Mouse (Mus musculus): ENCODE data around the gene Dpf3.

Gene Dpf3

DNA sequence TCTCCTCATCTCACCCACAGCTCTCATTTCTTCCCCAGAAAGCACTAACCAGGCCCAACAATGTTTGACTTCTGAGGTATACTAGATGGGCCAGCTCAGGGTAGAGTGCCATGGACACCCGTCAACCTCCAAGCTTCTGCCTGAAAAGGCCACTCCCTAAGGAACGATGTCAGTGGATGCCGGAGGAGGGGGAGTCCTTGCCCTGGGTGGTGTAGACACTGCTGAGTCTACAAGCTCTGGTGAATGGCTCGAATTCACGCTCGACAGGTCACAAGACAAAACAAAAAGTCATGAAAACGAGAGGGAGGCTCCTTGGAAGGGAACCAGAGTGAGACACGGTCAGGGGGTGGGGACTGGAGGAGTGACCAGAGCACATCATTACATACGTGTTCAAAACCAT, 17.4 kb downstream of the Dpf3 start:
- CTCF ChIA-PET, result no interaction called here

DNA sequence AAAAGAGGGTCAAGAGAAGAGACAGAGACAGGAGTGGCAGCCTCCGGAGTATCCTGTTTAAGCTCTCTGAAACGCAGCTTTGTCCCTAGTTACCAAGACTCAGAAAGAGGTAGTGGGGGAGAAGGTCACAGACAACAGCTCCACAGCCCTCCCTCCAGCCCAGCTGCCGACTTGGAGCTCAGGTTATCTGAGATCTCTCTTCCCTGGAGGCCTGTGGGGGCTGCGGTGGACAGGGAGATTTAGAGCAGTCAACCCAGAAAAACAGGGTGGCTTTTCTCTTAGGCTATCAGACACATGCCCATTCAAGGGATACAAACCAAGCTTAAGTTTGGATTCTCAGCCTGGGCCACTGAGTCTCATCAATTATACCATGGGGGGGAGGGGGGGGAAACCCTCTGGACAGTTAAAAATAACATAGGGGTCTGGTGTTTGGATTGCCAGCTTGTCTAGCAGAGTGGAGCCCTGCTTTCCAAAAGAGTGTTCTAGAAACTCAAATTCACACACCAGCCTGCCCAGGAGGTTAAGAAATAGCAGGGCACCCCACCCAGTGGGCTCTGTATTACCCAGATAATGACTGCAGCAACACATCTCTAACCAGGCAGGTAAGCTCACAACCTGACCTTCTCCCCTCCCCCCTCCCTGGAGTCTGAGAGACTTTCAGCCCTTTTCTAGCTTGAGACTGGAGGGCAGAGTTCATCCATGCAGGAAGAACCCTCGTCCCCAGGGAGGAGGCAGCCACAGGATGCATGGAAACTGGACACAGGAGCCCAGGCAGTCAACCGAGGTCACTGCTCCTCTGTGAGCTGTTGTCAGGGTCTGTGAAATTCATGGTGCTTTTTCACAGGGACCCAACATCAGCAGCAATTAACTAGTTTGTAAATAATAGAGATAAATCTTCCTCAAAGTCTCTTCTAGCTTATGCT, 20.7 kb downstream of the Dpf3 start:
- CTCF ChIA-PET, result interaction anchor here (0.6 kb wide), 1 partner anchor 1582 kb away, joined by 3 read pairs; no protein-coding TSS in a partner anchor

DNA sequence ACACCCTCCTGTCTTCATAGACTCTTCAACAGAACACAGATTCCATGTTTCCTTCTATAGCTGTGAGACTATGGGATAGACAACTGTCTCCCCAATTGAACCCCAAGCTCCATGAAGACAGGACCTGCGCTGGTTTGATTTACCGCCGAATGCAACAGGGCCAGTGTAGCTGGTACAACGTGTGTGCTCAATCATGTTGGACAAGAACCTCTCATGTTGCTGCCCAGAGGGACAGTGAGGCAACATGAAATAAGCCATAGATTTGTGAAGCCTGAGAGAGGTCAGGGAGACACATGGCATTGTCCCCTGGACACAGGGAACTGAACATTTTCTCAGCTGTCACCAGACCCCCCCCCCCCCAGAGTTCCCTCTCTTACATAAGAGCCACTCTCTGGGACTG, 21.5 kb downstream of the Dpf3 start:
- CTCF ChIA-PET, result no interaction called here

DNA sequence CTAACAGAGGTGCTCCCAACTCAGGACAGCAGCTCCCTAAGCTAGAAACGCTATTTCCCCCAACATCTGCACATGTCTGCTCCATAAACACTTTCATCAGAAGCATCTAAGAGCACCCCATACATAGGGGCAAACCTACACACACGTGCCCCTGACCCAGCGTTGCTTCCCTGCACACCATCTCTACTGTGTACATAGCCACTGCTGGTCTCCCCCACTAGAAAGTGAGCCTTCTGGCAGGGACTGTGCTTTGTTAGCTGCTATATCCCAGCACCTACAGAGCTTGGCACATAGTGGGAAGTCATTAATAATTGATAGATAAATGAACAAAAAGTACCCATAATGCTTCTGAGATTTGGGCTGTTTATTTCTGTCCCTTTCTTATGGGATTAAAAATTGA, 27.2 kb downstream of the Dpf3 start:
- CTCF ChIA-PET, result interaction anchor here (0.7 kb wide), 1 partner anchor 26 kb away, joined by 5 read pairs; no protein-coding TSS in a partner anchor

DNA sequence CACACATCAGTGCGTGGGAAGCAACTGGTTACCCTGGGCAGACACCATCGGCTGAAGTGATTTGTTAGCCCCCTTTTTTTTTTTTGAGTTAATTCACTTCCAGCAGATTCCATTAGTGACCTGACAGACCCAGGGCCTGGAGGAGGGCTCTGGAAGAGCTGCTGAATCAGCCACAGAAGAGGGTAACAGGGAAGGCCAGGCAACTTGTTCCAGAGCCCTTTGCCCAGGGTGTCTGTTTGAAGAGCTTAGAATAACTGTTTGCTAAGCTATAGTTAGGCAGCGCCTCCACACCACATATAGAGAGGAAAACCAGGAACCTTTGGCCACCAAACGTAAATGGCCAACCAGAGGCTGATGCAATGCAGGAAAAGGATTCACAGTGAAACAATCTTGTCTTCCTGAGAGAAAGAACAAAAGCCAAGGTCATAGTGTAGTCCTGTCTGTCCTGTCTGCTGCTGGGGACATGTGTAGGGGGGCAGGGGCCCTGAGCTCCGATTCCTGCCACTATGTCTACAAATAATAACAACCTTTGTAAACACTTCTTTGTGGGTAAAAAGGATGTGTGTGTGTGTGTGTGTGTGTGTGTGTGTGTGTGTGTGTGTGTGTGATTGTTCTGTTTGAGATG, 32.7 kb downstream of the Dpf3 start:
- CTCF ChIA-PET, result no interaction called here

DNA sequence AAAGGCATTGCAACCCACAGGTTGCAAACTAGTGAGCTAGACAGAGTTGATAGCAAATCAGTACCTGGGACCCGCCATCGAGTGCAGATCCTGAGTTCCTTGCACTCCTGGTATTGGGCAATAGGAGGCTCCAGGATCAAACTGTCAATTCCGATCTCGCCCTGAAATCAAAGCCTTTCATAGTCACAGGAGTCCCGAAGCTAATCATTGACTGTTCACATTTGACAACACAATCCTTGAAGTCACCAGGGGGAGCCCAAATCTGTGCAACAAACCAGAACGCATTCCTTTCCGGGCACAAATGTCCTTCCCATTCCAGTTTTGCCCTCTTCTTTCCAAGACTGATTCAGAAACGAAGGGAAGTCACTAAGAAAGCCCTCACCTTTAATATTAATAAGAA, 35.7 kb downstream of the Dpf3 start:
- CTCF ChIA-PET, result no interaction called here

DNA sequence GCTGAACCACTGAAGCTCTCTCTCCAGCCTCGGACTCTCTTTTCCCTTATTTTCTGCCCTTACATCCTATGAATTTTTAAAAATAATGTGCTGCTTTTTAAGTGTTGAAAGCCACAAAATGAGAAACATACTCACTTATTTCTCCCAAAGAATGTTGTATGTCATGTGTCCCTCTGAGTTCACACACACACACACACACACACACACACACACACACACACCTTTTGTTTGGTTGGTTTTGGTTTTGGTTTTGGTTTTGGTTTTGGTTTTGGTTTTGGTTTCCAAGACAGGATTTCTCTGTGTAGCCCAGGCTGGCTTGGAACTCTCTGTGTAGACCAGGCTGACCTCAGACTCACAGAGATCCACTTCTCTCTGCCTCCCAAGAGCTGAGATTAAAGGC, 37.0 kb downstream of the Dpf3 start:
- CTCF ChIA-PET, result no interaction called here

DNA sequence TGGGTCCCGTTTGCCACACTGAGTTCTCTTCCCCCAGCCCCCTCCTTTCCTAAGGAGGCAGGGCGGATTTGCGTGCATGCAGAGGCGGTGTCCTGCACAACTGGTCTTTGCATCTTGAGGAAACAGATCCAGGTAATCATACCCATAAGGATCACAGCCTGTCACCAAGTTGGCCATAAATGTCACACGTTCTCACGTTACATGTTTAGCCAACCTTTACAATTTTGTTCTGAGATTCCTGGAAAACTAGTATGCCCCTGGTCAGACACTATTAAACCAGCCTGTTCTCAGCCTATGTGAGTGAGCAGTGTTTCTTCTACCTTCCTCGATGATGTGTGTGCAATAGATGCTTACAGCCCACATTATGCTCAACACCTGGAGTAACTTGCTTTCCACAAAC, 38.3 kb downstream of the Dpf3 start:
- CTCF ChIA-PET, result no interaction called here

DNA sequence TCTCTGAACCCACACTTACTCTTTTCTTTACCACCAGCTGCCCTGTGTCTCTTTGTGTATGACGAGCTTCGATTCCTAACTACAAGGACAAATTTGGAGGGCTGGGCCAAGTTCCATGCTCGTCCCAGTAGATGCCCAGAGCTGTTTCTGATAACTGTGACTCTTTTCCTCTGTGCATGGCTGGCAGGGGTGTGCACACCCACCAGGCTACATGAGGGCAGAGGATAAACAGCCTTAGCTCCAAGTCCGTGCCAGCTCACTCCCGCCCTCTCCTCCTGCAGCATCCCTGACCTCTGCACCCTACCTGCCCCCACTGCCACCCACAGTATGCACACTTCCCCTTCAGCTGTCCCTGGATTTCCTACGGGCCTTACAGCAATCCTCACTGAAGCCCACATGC, 41.9 kb downstream of the Dpf3 start:
- CTCF ChIA-PET, result no interaction called here

DNA sequence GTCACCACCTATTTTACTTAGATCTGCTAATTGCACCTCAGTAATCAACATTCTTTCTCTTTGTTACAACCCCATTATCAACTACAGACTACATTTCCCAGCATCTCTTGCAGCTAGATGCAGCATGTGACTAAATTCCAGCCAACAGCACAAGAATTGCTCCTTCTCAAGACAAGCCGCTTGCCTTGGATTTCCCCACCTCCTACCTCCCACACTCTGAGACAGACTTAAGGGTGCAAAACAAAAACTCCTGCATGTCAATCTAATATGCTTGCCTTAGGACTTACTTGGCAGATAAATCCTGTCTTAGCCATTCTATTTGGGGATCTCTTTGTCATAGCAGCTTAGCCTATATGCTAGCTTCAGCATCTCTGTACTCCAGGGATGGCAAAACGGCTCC, 43.1 kb downstream of the Dpf3 start:
- CTCF ChIA-PET, result no interaction called here

DNA sequence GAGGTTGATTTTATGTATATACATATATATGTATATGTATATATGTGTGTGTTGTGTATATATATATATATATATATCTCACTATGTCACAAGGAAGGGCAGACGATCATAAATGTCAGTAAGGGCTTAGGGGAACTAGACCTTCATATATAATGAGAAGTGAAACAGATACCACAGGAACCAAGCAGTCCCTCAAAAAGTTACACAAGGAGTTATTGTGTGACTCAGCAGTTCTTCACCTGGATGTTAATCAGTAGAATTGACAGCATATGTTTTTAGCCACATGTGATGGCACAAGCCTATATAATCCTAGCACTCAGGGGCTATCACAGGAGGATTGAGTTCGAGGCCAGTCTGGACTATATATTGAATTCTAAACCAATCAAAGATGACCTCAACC, 49.5 kb downstream of the Dpf3 start:
- CTCF ChIA-PET, result no interaction called here

DNA sequence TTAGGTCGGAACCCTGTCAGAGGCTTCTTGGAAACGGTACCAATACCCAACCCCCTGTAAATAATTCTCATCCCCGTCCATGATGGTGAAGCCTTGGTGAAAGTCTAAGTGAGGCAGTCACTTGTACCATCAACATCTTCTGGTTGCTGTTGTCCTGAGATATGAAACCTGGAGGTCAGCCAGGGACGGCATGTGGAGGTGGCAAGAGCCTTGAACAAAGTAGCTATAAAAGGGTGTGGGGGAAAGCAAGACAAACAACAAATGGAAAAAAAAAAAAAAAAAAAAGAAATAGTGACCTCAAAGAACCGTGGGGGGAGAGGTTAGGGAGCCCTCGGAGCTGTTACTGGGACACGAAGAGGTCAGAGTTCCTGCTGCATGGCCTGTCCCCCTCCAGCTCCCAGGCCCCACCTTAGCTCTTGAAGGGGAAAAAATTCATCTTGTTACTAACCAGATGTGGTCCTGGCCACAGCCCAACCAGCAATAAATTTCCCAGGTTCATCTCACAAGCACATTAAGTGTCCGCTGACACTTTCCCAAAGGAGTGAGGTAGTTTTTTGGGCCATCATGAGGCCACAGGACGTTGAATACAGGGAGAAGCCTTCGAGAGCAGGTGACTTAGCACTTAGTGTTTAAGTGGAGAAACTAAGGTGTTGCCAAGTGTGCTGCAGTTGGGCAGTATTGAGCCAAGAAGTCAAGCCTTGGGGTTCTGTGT, 53.4 kb downstream of the Dpf3 start:
- CTCF ChIA-PET, result interaction anchor here (0.5 kb wide), 1 partner anchor 26 kb away, joined by 5 read pairs; no protein-coding TSS in a partner anchor

DNA sequence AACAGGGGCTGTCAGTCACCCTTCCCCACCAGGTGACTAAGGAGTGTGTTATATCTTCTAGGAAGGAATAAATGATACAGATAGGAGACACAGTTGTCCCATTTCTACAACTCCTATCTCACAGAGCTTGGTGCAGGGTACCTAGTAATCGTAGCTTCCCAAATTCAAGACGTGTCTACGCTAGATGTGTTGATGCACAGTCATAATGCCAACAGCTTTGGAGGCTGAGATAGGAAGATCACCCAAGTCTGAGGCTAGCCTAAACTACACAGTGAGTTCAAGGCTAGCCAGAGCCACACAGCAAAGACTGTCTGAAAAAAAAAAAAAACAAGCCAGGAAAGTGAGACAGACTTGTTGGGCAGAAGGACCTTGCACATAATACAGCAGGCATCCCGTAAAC, 54.1 kb downstream of the Dpf3 start:
- CTCF ChIA-PET, result no interaction called here

DNA sequence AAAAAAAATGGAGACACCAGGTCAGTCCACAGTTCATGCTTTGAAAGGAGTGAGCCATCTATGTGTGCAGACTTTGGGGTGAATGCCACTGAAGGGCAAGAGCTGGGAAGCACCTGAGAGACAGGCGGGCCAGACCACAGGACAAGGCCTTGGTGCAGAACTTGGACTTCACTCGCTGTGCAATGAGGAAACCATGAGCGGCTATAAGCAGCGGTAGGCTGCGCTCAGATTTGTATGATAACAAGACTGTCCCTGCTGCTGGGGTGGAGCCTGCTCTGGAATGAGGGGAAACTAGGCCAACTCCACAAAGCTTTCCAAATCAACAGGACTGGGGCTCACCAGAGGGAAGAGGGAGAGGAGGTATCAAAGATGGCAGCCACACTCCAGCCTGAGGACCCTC, 57.3 kb downstream of the Dpf3 start:
- CTCF ChIA-PET, result no interaction called here

DNA sequence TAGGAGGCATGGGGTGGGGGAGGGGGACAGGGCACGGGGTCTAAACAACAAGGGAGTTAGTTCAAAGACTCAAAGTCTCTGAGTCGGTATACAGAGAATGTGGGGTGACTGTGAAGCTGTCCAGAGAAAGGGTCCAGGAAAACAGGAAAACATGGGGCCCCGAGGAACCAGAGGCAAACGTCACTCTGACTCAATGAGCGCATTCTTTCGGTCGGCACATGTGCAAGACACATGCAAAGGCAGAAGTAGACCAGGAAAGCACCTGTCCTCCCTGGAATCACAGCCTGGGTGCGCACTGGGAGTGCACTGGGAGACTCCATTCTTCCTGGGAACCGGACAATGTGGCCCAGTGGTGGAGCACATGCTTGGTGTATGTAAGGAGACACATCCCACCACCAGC, 59.5 kb downstream of the Dpf3 start:
- CTCF ChIA-PET, result no interaction called here

DNA sequence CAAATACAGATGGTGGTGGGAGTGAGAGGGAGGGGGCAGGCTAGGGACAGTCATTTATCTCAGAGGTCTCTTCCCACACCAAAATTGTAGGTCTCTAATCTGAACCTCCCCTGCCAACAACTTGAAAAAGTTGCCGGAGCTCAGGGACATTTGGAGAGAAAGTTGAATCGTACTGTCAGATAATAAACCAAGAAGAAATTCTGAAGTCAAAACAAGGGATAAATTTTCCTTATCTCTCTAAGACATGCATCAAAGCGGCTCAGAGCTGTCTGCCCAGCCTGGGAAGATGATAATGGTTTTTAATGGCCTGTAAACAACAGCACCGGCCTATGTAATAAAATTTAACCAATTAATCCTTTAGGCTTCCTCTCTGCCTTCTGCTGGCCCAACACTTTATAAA, 59.9 kb downstream of the Dpf3 start:
- CTCF ChIA-PET, result no interaction called here

DNA sequence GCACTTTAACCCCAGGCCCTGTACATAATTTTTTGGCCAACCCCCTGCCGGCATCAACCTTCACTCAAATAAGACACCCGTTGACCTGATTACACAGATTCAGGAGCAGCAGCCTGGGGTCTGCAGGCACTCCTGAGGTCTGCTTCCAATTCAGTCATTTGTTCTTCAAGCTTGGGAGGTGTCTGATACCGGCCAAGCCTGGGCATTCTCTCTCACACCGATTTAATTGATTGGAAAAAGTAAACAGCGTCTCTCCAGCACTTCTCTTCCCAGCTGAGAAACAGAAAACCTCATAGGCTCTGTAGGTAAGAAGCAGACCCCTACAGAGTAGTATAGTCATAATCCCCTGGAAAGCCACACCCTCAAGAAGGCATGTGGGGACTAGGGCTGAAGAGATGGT, 61.2 kb downstream of the Dpf3 start:
- CTCF ChIA-PET, result no interaction called here

DNA sequence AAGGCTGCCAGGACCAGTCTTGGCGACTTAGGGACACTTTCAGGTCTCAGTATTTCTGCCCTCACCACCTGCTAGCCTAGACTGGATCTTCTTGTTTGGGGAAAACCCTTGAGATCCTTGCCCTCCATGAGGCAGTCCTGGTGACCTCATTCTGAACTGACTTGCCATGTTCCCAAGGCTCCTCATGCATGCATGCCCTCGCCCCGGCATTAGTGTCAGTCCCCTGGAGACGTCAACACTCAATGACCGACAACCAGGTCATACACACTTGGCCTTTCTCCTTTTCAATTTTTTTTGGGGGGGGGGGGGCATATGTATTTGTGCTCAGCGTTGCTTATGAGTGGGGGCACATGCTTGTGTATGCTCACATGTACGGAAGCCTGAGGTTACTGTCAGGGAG, 61.8 kb downstream of the Dpf3 start:
- CTCF ChIA-PET, result no interaction called here

DNA sequence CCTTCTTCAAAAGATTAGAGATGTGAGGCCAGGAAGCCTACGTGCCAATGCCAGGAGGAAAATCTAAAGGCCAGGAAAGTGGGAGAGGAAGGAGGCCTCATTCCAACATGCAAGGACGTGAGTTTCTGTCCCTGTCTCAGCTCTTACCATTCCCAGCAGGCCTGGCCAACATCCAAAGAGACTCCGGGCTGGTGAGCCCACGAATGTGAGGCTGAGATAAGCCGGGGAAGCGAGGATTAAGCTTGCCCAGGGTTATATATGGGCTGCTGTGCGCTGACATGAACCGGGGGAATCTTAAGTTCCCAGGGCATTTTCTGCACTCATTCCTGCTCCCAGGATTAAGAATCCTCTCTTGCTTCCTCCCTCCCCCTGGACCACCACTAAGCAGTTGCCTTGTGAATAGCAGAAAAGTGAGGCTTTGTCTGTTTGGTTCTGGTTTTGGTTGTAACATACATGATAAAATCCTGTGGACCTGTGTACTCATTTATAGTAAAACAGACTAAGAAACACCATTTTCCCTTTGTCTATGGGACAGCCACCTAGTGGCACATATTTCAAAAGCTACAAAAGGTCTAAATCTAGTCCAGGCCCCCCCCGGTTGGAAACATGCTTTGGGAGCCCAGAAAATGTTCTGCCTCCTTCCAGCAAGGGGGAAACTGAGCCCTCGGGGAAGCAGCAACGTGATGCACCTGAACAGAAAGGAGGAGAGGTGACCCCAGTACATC, 62.6 kb downstream of the Dpf3 start:
- CTCF ChIA-PET, result no interaction called here

DNA sequence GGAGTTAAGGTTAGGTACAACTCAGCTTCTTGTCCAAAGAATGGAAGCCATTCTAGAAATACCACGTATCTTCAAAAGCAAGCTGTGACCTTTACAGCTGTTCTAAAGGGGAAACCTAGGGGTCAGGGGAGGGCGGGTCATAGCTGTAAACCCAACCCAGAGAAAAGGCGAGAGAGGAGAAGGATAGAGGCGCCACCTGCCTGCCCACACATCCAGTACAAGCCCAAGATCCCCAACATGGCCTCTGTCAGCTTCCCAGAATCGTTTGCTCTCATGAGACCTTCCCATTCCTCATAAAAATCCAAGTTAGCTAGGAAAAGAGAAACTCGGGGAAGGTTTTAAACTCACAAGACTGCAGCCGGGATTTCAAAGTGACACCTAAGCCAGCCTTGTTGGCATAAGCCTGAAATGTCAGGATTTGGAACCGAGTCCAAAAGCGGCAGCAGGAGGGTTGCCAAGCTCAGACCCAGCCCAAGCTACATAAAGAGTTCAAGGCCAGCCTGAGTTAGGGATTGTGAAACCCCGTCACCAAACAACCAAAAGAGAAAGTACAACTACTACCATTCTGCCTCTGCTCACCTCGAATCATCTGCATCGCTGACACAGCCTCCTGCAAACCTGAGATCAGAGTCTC, 63.3 kb downstream of the Dpf3 start:
- CTCF ChIA-PET, result no interaction called here

DNA sequence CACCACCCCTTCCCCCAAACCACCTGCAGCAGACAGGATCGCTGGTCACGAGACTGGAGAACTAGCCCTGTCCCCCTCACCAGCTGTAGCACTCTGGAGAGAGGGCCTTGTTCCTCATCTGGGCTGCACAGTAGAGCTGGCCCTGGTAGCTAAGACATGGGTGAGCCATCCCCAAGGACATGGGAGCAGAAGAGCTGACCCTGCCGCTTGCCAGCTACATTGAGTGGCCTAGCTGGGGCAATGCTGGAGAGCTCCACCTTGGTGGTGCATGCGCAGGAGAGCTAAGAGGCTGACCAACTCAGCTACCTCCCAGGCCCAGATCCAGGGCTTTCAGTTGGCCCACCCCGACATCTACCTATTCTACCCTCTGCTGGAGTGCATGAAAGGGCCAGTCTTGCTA, 67.2 kb downstream of the Dpf3 start:
- CTCF ChIA-PET, result no interaction called here

DNA sequence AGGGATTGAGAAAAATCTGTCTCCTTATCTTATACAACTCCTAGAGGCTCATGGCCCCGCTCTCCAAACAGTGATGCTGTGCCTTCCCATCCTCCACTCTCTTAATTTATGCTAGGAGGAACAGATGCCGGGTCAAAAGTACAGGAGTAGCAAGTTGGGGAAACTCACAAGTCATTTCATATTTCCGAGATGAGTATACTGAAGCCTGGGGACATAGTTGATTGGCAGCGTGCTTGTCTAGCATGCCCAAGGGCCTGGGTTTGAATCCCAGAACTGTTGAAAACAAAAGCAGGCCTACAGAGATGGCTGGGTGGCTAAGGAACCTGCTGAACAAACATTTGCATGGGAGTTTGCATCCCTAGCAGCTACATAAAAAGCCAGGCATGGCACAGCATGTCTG, 72.3 kb downstream of the Dpf3 start:
- CTCF ChIA-PET, result no interaction called here
